Mouse (Mus musculus) testis, adult 2 months (tissue): ENCODE measurements around the gene Ska3.

Experiments used
- CTCF ChIP-seq: fragments of 200-500 bp; IDR thresholded peaks from 2 replicates; pipeline ENCODE4 v1.5.1; 2012; ENCODE audit warnings: low read depth, mild to moderate bottlenecking, inconsistent platforms, low read length, moderate library complexity; ENCODE audit not compliant: control insufficient read depth, insufficient read depth, insufficient replicate concordance
- POLR2A ChIP-seq: fragments of 200-500 bp; IDR thresholded peaks from 2 replicates; pipeline ENCODE4 v1.6.1; 2012; ENCODE audit warnings: low read depth, mild to moderate bottlenecking, inconsistent platforms, low read length, moderate library complexity; ENCODE audit not compliant: control insufficient read depth

GRCm38 (mm10) chr14:57797551-57797950 lies 28.4 kb downstream of the Ska3 start:
- TF ChIP-seq CTCF (no peak), POLR2A (no peak)
